Mouse (Mus musculus): ENCODE results near the gene Brdt.

DNA sequence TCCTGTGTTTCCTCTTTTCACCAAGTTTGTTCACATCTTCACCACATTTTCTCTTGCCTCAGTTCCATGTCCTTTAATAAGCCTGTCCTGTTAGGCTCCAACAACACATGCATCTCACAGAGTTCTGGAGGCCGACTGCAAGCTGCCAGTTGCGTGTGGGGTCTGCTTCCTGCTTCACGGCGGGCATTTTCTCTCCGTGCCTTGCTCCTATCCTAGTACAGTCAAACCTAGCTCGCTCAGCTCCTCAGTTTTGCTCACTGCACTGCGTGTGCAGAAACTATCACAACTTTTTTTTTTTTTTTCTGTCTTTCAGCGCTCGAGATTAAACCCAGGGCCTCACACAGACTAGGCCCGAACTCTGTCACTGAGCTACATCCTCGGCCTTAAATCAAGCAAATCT, 32.1 kb upstream of the Brdt start:
- TF ChIP-seq TAL1 (IDR thresholded peaks at IDR 0.05; ENCODE audit: low read length) (no peak), GATA1 (IDR thresholded peaks at IDR 0.05; ENCODE audit: low read length) (no peak)
